Mouse (Mus musculus) c-Kit-negative CD71-positive TER-119-positive erythroid progenitor cells, embryonic 14.5 days (primary cell): ENCODE measurements around the gene Eno2.
"Not testable (repeated sequence)": the region's sequence is repeated elsewhere in the genome, so short reads cannot be mapped to it uniquely, and the experiment has no call there.

Source experiments
- DNase-seq: peaks from one replicate; pipeline ENCODE4 v3.0.0-alpha.2; 2013; ENCODE audit warnings: low read depth, low spot score

Eno2 gene

GRCm38 (mm10) chr6:124769101-124769765 lies at the start of gene Eno2:
Eno2 (minus strand) TSS chr6:124769673.
- DNase-seq: no peak

- no peak for DNase-seq
Measured at GRCm38 (mm10) chr6:124817971-124818370, 48.5 kb upstream of the Eno2 start.

GRCm38 (mm10) chr6:124817563-124817962 lies 48.1 kb upstream of the Eno2 start:
- DNase-seq: no peak

- DNase-seq: no peak
Measured at GRCm38 (mm10) chr6:124817125-124817524, 47.7 kb upstream of the Eno2 start.

- DNase-seq: no peak
Measured at GRCm38 (mm10) chr6:124816611-124817010, 47.1 kb upstream of the Eno2 start.

GRCm38 (mm10) chr6:124814858-124815774 lies 45.6 kb upstream of the Eno2 start:
- no peak for DNase-seq

- DNase-seq: no peak
Measured at GRCm38 (mm10) chr6:124814448-124814847, 45.0 kb upstream of the Eno2 start.

GRCm38 (mm10) chr6:124813933-124814332 lies 44.5 kb upstream of the Eno2 start, which contains the start of gene Tpi1:
Tpi1 (minus strand) TSS chr6:124814296.
- peak; percentile 66 for DNase-seq

GRCm38 (mm10) chr6:124813496-124813895 lies 44.0 kb upstream of the Eno2 start:
- DNase-seq: no peak

GRCm38 (mm10) chr6:124812848-124813247 lies 43.4 kb upstream of the Eno2 start:
- DNase-seq: no peak

GRCm38 (mm10) chr6:124811701-124812560 lies 42.5 kb upstream of the Eno2 start:
- no peak for DNase-seq

GRCm38 (mm10) chr6:124811403-124811665 lies 41.9 kb upstream of the Eno2 start:
- no peak for DNase-seq

- not testable (repeated sequence) for DNase-seq
Measured at GRCm38 (mm10) chr6:124810566-124811402, 41.3 kb upstream of the Eno2 start.

- DNase-seq: no peak
Measured at GRCm38 (mm10) chr6:124809775-124810538, 40.5 kb upstream of the Eno2 start.

GRCm38 (mm10) chr6:124809052-124809774 lies 39.7 kb upstream of the Eno2 start:
- peak; percentile 58 for DNase-seq

- DNase-seq: no peak
Measured at GRCm38 (mm10) chr6:124808358-124809012, 39.0 kb upstream of the Eno2 start, which contains the start of gene Spsb2. Spsb2 (plus strand) TSS chr6:124808661.

- DNase-seq: no peak
Measured at GRCm38 (mm10) chr6:124807986-124808357, 38.5 kb upstream of the Eno2 start.

- no peak for DNase-seq
Measured at GRCm38 (mm10) chr6:124807366-124807765, 37.9 kb upstream of the Eno2 start.
